ENCODE assay signal across 30 mouse cellular contexts in the genomic region with DNA sequence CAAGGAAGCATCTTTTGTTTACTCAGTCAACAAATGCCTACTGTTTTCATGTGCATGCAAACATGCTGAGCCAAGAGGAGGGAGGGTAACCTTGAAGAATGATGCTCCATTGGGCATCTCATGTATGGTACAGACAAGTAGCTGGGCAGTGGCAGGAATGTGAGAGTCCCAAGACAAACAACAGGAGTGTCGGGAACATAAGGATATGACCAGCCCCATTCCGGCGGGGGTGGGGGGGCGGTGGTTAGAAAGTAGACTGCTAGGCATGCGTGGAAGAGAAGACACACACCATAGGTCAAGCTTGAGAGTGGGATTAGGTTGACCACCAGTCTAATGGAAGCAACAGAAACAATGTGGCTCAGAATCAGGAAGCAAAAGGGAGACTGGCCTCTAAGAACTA.
"Had no signal": no experiment of that assay in that cellular context is flagged by ENCODE, and none has a peak within 500 bp of the region (broad histone marks: within the 10 kb centered on the region; RNA-seq: fewer than 3 reads in every experiment).

No protein-coding gene starts in this region.

- H3K36me3 ChIP-seq: heart, embryonic 12.5 days; heart, embryonic 13.5 days; heart, embryonic 15.5 days; hindbrain, embryonic 10.5 days; hindbrain, embryonic 12.5 days; hindbrain, embryonic 13.5 days; hindbrain, embryonic 15.5 days; intestine, embryonic 15.5 days; kidney, embryonic 15.5 days had no signal

- H3K4me1 ChIP-seq: heart, embryonic 12.5 days; heart, embryonic 13.5 days; heart, embryonic 15.5 days; hindbrain, embryonic 10.5 days; hindbrain, embryonic 12.5 days; hindbrain, embryonic 13.5 days; hindbrain, embryonic 15.5 days; intestine, embryonic 15.5 days; kidney, embryonic 15.5 days had no signal

- H3K4me3 ChIP-seq: heart, embryonic 12.5 days; heart, embryonic 13.5 days; heart, embryonic 15.5 days; hindbrain, embryonic 10.5 days; hindbrain, embryonic 12.5 days; hindbrain, embryonic 13.5 days; hindbrain, embryonic 15.5 days; intestine, embryonic 15.5 days; kidney, embryonic 15.5 days; layer of hippocampus, adult 2 months; left cerebral cortex, adult 2 months had no signal

- H3K9me3 ChIP-seq: heart, embryonic 12.5 days; heart, embryonic 13.5 days; heart, embryonic 15.5 days; hindbrain, embryonic 10.5 days; hindbrain, embryonic 12.5 days; hindbrain, embryonic 13.5 days; hindbrain, embryonic 15.5 days; intestine, embryonic 15.5 days; kidney, embryonic 15.5 days had no signal

- H3K27ac ChIP-seq: heart, embryonic 13.5 days; heart, embryonic 15.5 days; hindbrain, embryonic 10.5 days; hindbrain, embryonic 12.5 days; hindbrain, embryonic 13.5 days; hindbrain, embryonic 14.5 days; hindbrain, embryonic 15.5 days; hindbrain, postnatal 0 days; intestine, embryonic 15.5 days; kidney, embryonic 15.5 days; kidney, postnatal 0 days; left cerebral cortex, adult 2 months had no signal

- H3K27me3 ChIP-seq: heart, embryonic 12.5 days; heart, embryonic 13.5 days; heart, embryonic 15.5 days; hindbrain, embryonic 12.5 days; hindbrain, embryonic 13.5 days; hindbrain, embryonic 15.5 days; intestine, embryonic 15.5 days; kidney, embryonic 15.5 days had no signal

- DNase-seq: heart, postnatal 10 days; heart, postnatal 14 days; heart, postnatal 36 days; heart, postnatal 4 days; kidney, adult 11 months; kidney, adult 18-20 months; kidney, adult 2 months; kidney, adult 8-10 months; kidney, adult 9 months; kidney, postnatal 10 days; kidney, postnatal 14 days; kidney, postnatal 25 days; kidney, postnatal 36 days; kidney, postnatal 4 days; layer of hippocampus, adult 9-11 months; layer of hippocampus, postnatal 36 days had no signal
